Mouse (Mus musculus) lung, adult 2 months (tissue): ENCODE data around the gene Cpn1. TPM values are rescaled to one million over a fixed set of nuclear protein-coding genes. Genes with fewer than 3 reads are reported as not detected.
A peak's percentile ranks its signal among the peaks of the same experiment; 100 is the strongest.

Source experiments
- DNase-seq: peaks from one replicate; pipeline ENCODE4 v3.0.0; 2022
- H3K4me1 ChIP-seq: fragments of 200-500 bp; 2 replicates; pipeline ENCODE4 v1.6.1; 2011; ENCODE audit warnings: low read length; ENCODE audit not compliant: control insufficient read depth, insufficient read depth
- H3K4me3 ChIP-seq: fragments of 200-500 bp; replicated peaks from 2 replicates; pipeline ENCODE3; 2011; ENCODE audit warnings: low read depth, mild to moderate bottlenecking, control low read depth, low read length; ENCODE audit errors: extremely low read depth
- CTCF ChIP-seq: fragments of 200-500 bp; IDR thresholded peaks from 2 replicates; pipeline ENCODE4 v1.5.1; 2011; ENCODE audit warnings: mild to moderate bottlenecking, low read length, control low read depth; ENCODE audit not compliant: insufficient read depth
- POLR2A ChIP-seq: fragments of 200-500 bp; IDR thresholded peaks from 2 replicates; pipeline ENCODE4 v1.6.1; 2011; ENCODE audit warnings: low read depth, mild to moderate bottlenecking, control low read depth, low read length, borderline replicate concordance; ENCODE audit errors: extremely low read depth
- WGBS: fragments of 180-500 bp; shearing (Covaris S2); methylation state at CpG from one replicate; pipeline ENCODE4 v1.1.7; 2018; 5-methylcytosine and 5-hydroxymethylcytosine counted together
- polyA plus RNA-seq: library from polyadenylated mRNA; depleted of rRNA; stranded (reverse); fragments of >200 nt; gene quantifications from 2 replicates; pipeline ENCODE4 v1.2.3, GENCODE M21; 2012

The Cpn1 gene
- polyA plus RNA-seq, 1 experiment = 4.3 TPM

DNA sequence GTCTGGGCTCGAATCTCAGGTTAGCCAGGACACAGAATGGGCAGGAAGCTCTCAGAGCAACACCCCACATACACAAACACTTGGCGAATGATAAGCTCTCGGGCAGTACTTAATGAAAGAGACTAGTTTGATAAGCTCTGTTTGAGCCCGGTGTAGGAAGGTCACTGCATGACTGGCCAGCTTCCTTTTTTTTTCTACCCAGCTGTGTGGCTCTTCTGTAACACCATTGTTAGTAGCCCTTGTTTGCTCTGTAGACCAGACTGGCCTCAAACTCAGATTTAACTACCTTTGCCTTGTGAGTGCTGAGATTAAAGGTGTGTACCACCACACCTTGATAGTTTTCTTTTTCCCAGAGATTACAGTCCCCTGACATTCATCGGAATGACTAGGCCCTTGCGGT, 27.5 kb upstream of the Cpn1 start:
- WGBS = 42% methylated on average over 6 of the region's 6 CpGs
- no peak for DNase-seq
- Histone ChIP-seq H3K4me3 (no peak overlapping the region), H3K4me1 (no peaks in the 10 kb centered on the region)
- no peak for TF ChIP-seq CTCF
- TF ChIP-seq POLR2A = no peak

DNA sequence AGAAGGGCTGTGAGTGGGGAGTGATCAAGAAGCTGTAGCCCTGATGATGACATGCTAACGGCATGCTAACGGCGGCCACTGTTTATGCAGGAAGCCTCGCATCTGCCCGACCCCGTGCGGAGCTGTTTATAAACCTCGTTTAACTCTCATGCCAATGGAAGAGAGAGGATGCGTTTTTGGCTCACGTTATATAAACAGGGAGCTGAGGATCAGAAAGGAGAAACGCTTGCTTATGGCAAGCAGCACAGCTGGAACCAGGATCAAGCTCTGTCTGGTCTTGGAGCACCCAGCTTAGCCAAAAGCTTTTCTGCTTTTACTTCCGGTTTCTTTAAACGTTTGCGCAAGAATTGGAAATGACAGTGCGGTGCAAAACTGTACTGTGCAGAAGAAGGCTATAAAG, 22.4 kb upstream of the Cpn1 start:
- Histone ChIP-seq H3K4me1 (no peaks in the 10 kb centered on the region), H3K4me3 (peak overlapping the region; percentile 40)
- DNase-seq = no peak
- TF ChIP-seq POLR2A (no peak), CTCF (no peak)
- WGBS = 26% methylated on average over 15 of the region's 15 CpGs

DNA sequence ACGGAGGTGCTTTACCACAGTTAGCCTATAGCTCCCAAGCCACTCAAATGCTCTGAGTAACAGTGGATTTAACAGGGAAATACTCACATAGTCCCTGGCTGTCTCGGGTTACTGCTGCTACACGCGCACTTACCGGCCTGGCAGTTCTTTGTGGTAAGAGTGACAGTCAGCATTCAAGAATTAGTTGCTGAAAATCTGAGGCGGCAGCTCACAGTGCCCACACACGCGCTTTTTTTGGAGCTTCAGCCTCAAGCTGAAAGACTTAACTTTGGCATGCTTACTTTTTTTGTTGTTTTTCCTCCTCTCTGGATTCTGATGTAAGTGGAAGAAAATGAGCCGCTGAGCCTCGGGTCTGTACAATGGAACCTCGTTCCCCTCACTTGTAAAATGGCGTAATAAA, 20.8 kb upstream of the Cpn1 start:
- no peak for TF ChIP-seq POLR2A
- TF ChIP-seq CTCF = no peak
- WGBS = 63% methylated on average over 12 of the region's 12 CpGs

DNA sequence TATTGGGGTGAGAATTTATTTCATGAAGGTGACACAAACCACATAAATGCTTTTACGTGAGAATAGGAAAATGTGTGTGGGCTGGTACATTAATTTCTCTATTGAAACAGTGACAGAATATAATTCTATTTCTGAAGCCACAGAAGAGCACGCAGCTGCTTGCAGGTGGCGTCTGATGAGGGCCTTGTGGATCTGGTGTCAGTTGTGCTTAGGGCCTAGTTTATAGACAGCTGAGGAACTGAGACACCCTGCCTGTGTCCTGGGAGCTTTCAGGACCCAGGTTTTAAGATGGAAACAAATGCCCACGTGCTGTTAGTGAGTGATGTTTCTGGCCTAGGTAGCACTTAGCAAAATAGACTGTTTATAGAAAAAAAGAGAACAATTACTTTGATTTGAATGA, 18.7 kb upstream of the Cpn1 start:
- no peaks in the 10 kb centered on the region for H3K4me1 ChIP-seq
- no peak overlapping the region for H3K4me3 ChIP-seq
- TF ChIP-seq POLR2A (no peak), CTCF (no peak)
- no peak for DNase-seq
- 66% methylated on average over 4 of the region's 4 CpGs for WGBS

More for the DNA sequence above, 20.8 kb upstream of the Cpn1 start:
- H3K4me3 ChIP-seq = no peak overlapping the region
- no peak for DNase-seq
- H3K4me1 ChIP-seq = no peaks in the 10 kb centered on the region

DNA sequence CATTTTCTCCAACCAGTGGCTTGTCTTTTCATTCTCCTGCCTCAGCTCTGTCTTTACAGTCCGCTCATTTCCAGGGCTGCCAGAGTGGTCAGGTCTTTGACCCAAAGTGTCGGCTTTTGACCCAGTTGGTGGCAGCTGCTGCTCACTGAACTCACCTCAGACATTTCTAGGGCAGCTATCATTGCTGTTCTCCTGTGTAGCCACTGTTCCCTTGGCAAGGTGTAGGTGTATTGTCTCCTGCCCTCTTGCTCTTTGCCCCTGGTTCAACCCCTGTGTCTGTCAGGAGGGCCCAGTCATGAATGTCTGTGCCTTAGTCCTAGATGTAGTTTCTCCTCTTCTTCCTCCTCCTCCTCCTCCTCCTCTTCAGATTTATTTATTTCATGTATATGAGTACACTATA, 17.9 kb upstream of the Cpn1 start:
- H3K4me1 ChIP-seq = no peaks in the 10 kb centered on the region
- 95% methylated on average over 2 of the region's 2 CpGs for WGBS
- no peak for TF ChIP-seq CTCF
- TF ChIP-seq POLR2A = no peak
- no peak for DNase-seq
- no peak overlapping the region for H3K4me3 ChIP-seq

DNA sequence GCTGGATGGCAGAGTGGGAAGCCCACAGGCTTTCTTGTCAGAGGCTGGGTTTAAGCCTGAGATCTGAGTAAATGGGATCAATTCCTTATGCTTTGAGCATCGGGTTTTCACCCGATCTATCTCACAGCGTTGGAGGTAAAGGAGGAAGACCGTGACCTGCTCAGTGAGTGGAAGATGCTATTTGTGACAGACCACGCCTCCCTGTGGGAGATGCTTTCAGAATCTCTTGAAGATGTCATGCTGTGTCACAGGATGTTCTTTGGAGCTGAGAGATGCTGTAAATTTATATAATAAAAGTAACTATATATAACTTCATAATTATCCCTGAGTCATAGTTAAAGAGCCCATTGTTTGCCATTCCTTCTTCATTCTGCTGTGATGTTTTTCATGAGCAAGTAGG, 14.4 kb upstream of the Cpn1 start:
- no peak for DNase-seq
- TF ChIP-seq CTCF (no peak), POLR2A (no peak)
- Histone ChIP-seq H3K4me1 (no peaks in the 10 kb centered on the region), H3K4me3 (no peak overlapping the region)
- WGBS = 79% methylated on average over 5 of the region's 5 CpGs

DNA sequence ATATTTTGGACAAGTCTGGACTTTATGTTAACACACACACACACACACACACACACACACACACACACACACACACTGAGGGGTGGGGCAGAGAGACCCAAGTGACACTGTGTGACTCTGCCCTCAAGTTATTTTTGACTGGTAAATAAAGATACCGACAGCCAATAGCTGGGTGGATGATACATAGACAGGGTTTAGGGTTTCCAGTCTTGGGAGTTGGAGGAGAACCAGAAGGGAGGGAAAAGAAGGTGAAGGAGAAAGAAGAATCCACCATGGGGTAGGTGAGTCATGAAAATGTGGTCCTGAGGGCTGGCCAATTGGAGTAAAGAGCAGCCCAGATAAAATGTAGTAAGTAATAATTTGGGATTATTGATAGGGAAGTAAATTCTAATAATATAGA, 13.7 kb upstream of the Cpn1 start:
- Histone ChIP-seq H3K4me1 (no peaks in the 10 kb centered on the region), H3K4me3 (no peak overlapping the region)
- TF ChIP-seq CTCF (no peak), POLR2A (no peak)
- no peak for DNase-seq
- 66% methylated on average over 1 of the region's 1 CpGs for WGBS

DNA sequence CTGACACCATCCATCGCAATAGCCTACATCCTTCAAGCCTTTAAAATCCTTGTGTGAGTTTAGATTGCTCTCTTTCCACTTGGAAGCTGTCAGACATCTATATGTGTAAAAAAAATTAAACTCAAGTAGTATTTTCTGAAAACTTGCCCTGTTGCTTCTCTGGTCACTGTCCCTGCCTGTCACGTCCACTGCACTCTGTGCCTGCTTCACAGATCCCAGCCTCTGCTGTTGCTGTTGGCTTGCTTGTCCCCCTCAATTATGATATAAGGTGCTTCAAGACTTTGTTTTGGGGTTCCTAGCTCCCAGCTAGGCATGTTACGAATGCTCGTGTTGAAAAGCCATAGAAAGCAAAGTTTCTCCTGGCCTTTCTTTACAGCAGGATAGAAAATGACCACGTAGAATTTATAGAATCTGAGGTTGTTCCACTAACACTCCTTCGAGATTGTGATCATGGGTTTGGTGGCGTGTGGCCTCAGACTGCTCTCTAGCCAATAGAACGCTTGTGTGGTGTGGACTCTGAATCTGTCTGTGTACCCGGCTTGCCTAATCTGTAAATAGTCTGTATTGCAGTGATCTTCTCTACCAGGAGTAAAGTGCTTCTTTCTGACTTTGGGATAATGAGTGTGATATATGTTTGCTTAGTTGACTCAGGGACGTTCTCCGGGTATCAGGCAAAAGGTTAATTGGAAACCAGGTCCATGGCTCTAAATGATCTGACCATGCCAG, 12.6 kb upstream of the Cpn1 start:
- 84% methylated on average over 11 of the region's 11 CpGs for WGBS
- no peaks in the 10 kb centered on the region for H3K4me1 ChIP-seq
- H3K4me3 ChIP-seq = no peak overlapping the region
- TF ChIP-seq POLR2A (no peak), CTCF (no peak)
- no peak for DNase-seq

DNA sequence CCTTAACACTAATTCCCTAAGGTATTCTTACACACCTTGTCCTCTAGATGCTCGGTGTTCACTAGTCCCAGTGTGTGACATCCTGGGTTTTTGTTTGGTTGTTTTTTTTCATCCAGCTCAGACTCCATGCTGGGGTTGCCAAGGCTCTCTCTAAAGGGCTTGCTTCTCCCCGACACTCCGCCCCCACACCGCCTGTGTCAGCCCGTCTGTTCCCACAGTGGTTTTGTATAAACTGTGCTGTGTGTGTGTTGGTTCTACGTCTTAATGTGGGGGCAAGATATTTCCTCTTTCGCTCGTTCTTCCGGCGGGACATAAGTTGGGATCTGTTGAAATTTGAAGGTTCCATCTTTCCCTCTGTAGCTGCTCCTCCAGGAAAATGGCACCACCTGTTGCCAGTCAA, 11.7 kb upstream of the Cpn1 start:
- no peak for DNase-seq

DNA sequence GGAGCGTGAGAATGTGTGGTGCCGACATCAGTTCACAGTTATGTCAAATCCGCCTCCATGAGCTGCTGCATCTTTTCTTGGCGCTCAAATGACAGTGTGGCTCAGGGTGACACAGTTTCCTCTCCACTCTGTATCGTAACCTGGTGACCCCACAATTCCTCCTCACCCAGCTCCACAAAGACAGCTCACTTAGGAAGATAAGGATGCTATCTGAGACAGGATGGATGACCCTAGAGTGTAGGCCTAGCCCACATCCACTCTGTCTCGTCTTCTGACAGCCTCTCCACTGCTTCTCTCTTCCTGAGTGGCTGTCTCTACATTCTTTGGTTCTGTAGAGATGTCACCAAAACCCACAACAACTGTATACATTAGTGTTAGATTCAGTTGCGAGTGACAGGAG, 9.1 kb upstream of the Cpn1 start:
- TF ChIP-seq POLR2A = no peak
- TF ChIP-seq CTCF = no peak

More for the DNA sequence above, 11.7 kb upstream of the Cpn1 start:
- WGBS = 72% methylated on average over 10 of the region's 10 CpGs
- TF ChIP-seq CTCF (no peak), POLR2A (no peak)
- Histone ChIP-seq H3K4me1 (no peaks in the 10 kb centered on the region), H3K4me3 (no peak overlapping the region)

More for the DNA sequence above, 9.1 kb upstream of the Cpn1 start:
- DNase-seq = no peak
- WGBS = 51% methylated on average over 7 of the region's 7 CpGs
- no peak overlapping the region for H3K4me3 ChIP-seq
- H3K4me1 ChIP-seq = no peaks in the 10 kb centered on the region
